In the genomic region with DNA sequence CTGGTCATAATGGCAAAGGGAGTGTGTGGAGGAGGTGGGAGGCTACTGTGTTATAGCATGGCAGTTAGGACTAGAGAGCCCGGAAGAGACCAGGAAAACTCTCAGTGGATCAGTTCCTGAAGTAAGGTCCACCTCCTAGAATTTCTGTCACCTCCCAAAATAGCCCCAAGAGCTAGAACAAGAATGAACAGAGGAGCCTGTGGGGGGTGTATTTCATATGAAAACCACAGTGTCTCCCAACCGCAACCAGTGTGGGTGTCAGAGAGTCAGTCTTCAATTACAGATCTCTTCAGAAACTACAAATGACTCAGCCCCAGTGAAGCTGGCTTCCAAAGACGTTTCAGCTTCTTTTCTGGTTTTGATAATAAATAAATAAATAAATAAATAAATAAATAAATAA, we compare ENCODE assay signal across 17 mouse cellular contexts. TPM values are rescaled to one million over a fixed set of nuclear protein-coding genes. Genes with fewer than 3 reads are reported as not detected.
DNase-seq lines count a peak whose midpoint lies in the region; ATAC-seq and TF ChIP-seq lines count a peak whose summit lies in the region.
"Had no signal": no experiment of that assay in that cellular context is flagged by ENCODE, and none has a peak within 500 bp of the region (broad histone marks: within the 10 kb centered on the region; RNA-seq: fewer than 3 reads in every experiment).

No protein-coding gene starts in this region.

- intact Hi-C loops in gastrocnemius, adult 2 months (cut with DNase I), result loop anchor here (5.0 kb wide), 1 partner anchor 36 kb away; no protein-coding TSS in a partner anchor
- intact Hi-C loops in gastrocnemius, postnatal 36 days (cut with DNase I), result no loop called here

- H3K36me3 ChIP-seq in kidney, embryonic 15.5 days, result no peaks in the 10 kb centered on the region
- H3K36me3 ChIP-seq: embryonic facial prominence, embryonic 15.5 days; heart, embryonic 12.5 days; limb, embryonic 15.5 days had no signal

- DNase-seq in gastrocnemius, adult 2 months, result peak; percentile 44
- no peak for DNase-seq in gastrocnemius, postnatal 36 days
- peak; percentile 74 for DNase-seq in 3T3-L1 (ENCODE audit: low read depth, low spot score)
- DNase-seq in Muller cell, postnatal 12 days (ENCODE audit: inconsistent ontology term), result peak; percentile 22
- DNase-seq in induced T-regulatory cell, adult 2 months (ENCODE audit: low read depth), result peak; percentile 68
- DNase-seq in right cerebral cortex, postnatal 10 days (ENCODE audit: low spot score in 2 of 2), result no peak
- DNase-seq: cerebellum, adult 11-12 months; kidney, postnatal 25 days; lung, adult 2 months; thymus, postnatal 25 days had no signal

- H3K4me2 ChIP-seq in kidney, embryonic 15.5 days, result no peak overlapping the region
- H3K4me2 ChIP-seq: embryonic facial prominence, embryonic 15.5 days; forebrain, embryonic 13.5 days; heart, embryonic 12.5 days; limb, embryonic 15.5 days had no signal

- peak overlapping the region; percentile 64 for H3K27ac ChIP-seq in gastrocnemius, adult 2 months
- no peak overlapping the region for H3K27ac ChIP-seq in kidney, embryonic 15.5 days
- H3K27ac ChIP-seq: embryonic facial prominence, embryonic 15.5 days; forebrain, embryonic 13.5 days; limb, embryonic 15.5 days had no signal

- no peak overlapping the region for H3K9ac ChIP-seq in kidney, embryonic 15.5 days
- H3K9ac ChIP-seq: embryonic facial prominence, embryonic 15.5 days; forebrain, embryonic 13.5 days; heart, embryonic 12.5 days; limb, embryonic 15.5 days had no signal

- H3K9me3 ChIP-seq in kidney, embryonic 15.5 days (replicated peaks), result no peaks in the 10 kb centered on the region
- H3K9me3 ChIP-seq: embryonic facial prominence, embryonic 15.5 days; forebrain, embryonic 13.5 days; heart, embryonic 12.5 days; limb, embryonic 15.5 days; megakaryocyte, embryonic 14.5 days had no signal

- H3K4me1 ChIP-seq in kidney, embryonic 15.5 days, result peaks cover 25% of the 10 kb centered on the region
- H3K4me1 ChIP-seq: forebrain, embryonic 13.5 days had no signal

- no peaks in the 10 kb centered on the region for H3K27me3 ChIP-seq in kidney, embryonic 15.5 days
- H3K27me3 ChIP-seq: embryonic facial prominence, embryonic 15.5 days; forebrain, embryonic 13.5 days; heart, embryonic 12.5 days; limb, embryonic 15.5 days; megakaryocyte, embryonic 14.5 days had no signal

- ATAC-seq in kidney, embryonic 15.5 days (replicated peaks; ENCODE audit: low FRiP score), result no peak
- ATAC-seq: forebrain, embryonic 13.5 days; intestine, postnatal 0 days had no signal

- WGBS in kidney, embryonic 15.5 days, result 41% methylated on average over 3 of the region's 3 CpGs

- TF ChIP-seq CTCF in gastrocnemius, adult 2 months (IDR thresholded peaks at IDR 0.05), result no peak

- peak overlapping the region; percentile 19; the same call in 1 of the 2 replicates for H3K4me3 ChIP-seq in gastrocnemius, adult 2 months
- no peak overlapping the region for H3K4me3 ChIP-seq in kidney, embryonic 15.5 days (replicated peaks)
- H3K4me3 ChIP-seq: embryonic facial prominence, embryonic 15.5 days; forebrain, embryonic 13.5 days; heart, embryonic 12.5 days; limb, embryonic 15.5 days; megakaryocyte, embryonic 14.5 days had no signal

RNA-seq across cellular contexts. Expression of a gene that starts 32.4 kb away (rescaled TPM):
- total RNA-seq in gastrocnemius, adult 2 months (2021), result 10 to 100 TPM; 20.4 to 22.8 TPM
- 10 to 100 TPM; 18.5 to 20.1 TPM for total RNA-seq in gastrocnemius, postnatal 36 days (2021)
- 8.2 and 10.4 TPM in 2 replicates for polyA plus RNA-seq in kidney, embryonic 15.5 days (2015; fragmentation: Nextera tagmentation; extraction: Ambion mirVana)

Comparison
In these comparisons a context has a peak if more than half of its experiments do, and no peak if none do; other contexts are left out.
1. DNase-seq: peak in gastrocnemius, adult 2 months (single experiment), 3T3-L1 (single experiment), Muller cell, postnatal 12 days (single experiment) and induced T-regulatory cell, adult 2 months (single experiment); none in gastrocnemius, postnatal 36 days (0 of 2) and right cerebral cortex, postnatal 10 days (0 of 2).